In genomic region chr3:138526073-138526915, GRCm38 (mm10) we compare ENCODE assay signal across 8 mouse cellular contexts. TPM values are rescaled to one million over a fixed set of nuclear protein-coding genes. Genes with fewer than 3 reads are reported as not detected.
DNase-seq lines count a peak whose midpoint lies in the region; ATAC-seq and TF ChIP-seq lines count a peak whose summit lies in the region.

TSS of gene Eif4e (plus strand) at chr3:138526179.

- no peaks in the 10 kb centered on the region for H3K27me3 ChIP-seq in forebrain, embryonic 13.5 days
- no peaks in the 10 kb centered on the region for H3K27me3 ChIP-seq in neural tube, embryonic 15.5 days (replicated peaks)

- peak; percentile 7 for ATAC-seq in CD4-positive, CD25-positive, alpha-beta regulatory T cell, adult 4 months
- ATAC-seq in forebrain, embryonic 13.5 days = peak; percentile 39
- peak; percentile 34 for ATAC-seq in neural tube, embryonic 15.5 days (ENCODE audit: low FRiP score)

- WGBS in forebrain, embryonic 13.5 days = 2% methylated on average over 39 of the region's 39 CpGs
- WGBS in large intestine, adult 2 months = 6% methylated on average over 39 of the region's 39 CpGs
- 5% methylated on average over 39 of the region's 39 CpGs for WGBS in lung, adult 2 months
- 4% methylated on average over 39 of the region's 39 CpGs for WGBS in neural tube, embryonic 15.5 days

- no peak for TF ChIP-seq CTCF in lung, adult 2 months (IDR thresholded peaks at IDR 0.05; ENCODE audit: insufficient read depth, low read length)

- H3K9me3 ChIP-seq in forebrain, embryonic 13.5 days (replicated peaks) = no peaks in the 10 kb centered on the region
- no peaks in the 10 kb centered on the region for H3K9me3 ChIP-seq in neural tube, embryonic 15.5 days (replicated peaks)

- peak within 1 kb of the TSS; percentile 76 for H3K4me2 ChIP-seq in forebrain, embryonic 13.5 days
- H3K4me2 ChIP-seq in neural tube, embryonic 15.5 days = peak within 1 kb of the TSS; percentile 82

- DNase-seq in adrenal gland, postnatal 4 days (ENCODE audit: low spot score in 2 of 2) = peak; percentile 15 to 49
- peak; percentile 57 to 64 for DNase-seq in heart, postnatal 14 days
- peak; percentile 66 for DNase-seq in large intestine, adult 2 months (ENCODE audit: low read depth, low spot score)
- DNase-seq in lung, adult 2 months = peak; percentile 59
- peak; percentile 63 for DNase-seq in thymus, postnatal 14 days

- no peaks in the 10 kb centered on the region for H3K36me3 ChIP-seq in forebrain, embryonic 13.5 days (ENCODE audit: poor library complexity, severe bottlenecking)
- no peaks in the 10 kb centered on the region for H3K36me3 ChIP-seq in neural tube, embryonic 15.5 days

- intact Hi-C loops in heart, postnatal 14 days (cut with DNase I) = loop anchor here (2.0 to 10.0 kb wide), 4 partner anchors 37 to 549 kb away; partner anchors contain the start of genes Adh5, Metap1, Rap1gds1 and Tspan5

- TF ChIP-seq POLR2A in lung, adult 2 months (IDR thresholded peaks at IDR 0.05; ENCODE audit: borderline replicate concordance, extremely low read depth, low read depth, low read length) = no peak

- H3K9ac ChIP-seq in forebrain, embryonic 13.5 days = peak within 1 kb of the TSS; percentile 67
- peak within 1 kb of the TSS; percentile 49 for H3K9ac ChIP-seq in neural tube, embryonic 15.5 days (replicated peaks)

- H3K4me3 ChIP-seq in forebrain, embryonic 13.5 days = peak within 1 kb of the TSS; percentile 98
- peak within 1 kb of the TSS; percentile 63 for H3K4me3 ChIP-seq in lung, adult 2 months (replicated peaks; ENCODE audit: extremely low read depth, low read depth, low read length)
- H3K4me3 ChIP-seq in neural tube, embryonic 15.5 days (replicated peaks) = peak within 1 kb of the TSS; percentile 99

- peaks cover 35% of the 10 kb centered on the region for H3K4me1 ChIP-seq in forebrain, embryonic 13.5 days
- peaks cover 2% of the 10 kb centered on the region; the same call in 1 of the 2 replicates for H3K4me1 ChIP-seq in lung, adult 2 months (ENCODE audit: control insufficient read depth, insufficient read depth, low read length)
- peaks cover 31% of the 10 kb centered on the region for H3K4me1 ChIP-seq in neural tube, embryonic 15.5 days

- peak within 1 kb of the TSS; percentile 48; the same call in 1 of the 2 replicates for H3K27ac ChIP-seq in forebrain, embryonic 13.5 days
- H3K27ac ChIP-seq in neural tube, embryonic 15.5 days (replicated peaks) = peak within 1 kb of the TSS; percentile 82

RNA-seq across cellular contexts. Expression of gene Eif4e, which starts in this region (rescaled TPM):
- polyA plus RNA-seq in CD4-positive, CD25-positive, alpha-beta regulatory T cell, adult 4 months (2017; shearing (Covaris generic)) = 100 to 1,000 TPM; 250 to 332 TPM
- total RNA-seq in adrenal gland, postnatal 4 days (2021) = 100 to 1,000 TPM; 176 to 182 TPM
- 378 and 412 TPM in 2 replicates for polyA plus RNA-seq in forebrain, embryonic 13.5 days (2015; fragmentation: Nextera tagmentation; extraction: Ambion mirVana)
- 100 to 1,000 TPM; 122 to 134 TPM for total RNA-seq in heart, postnatal 14 days (2021)
- polyA plus RNA-seq in large intestine, adult 2 months (2012; rRNA removed) = 15.8 and 18.0 TPM in 2 replicates
- 5.1 and 23.2 TPM in 2 replicates for polyA plus RNA-seq in lung, adult 2 months (2012; rRNA removed)
- 320 and 328 TPM in 2 replicates for polyA plus RNA-seq in neural tube, embryonic 15.5 days (2015; fragmentation: Nextera tagmentation; extraction: Ambion mirVana)

Comparison
In these comparisons a context has a peak if more than half of its experiments do, and no peak if none do; other contexts are left out.
1. Peak in every context shown above with its lines: DNase-seq, ATAC-seq, H3K4me3 ChIP-seq and H3K27ac ChIP-seq.
2. RNA of gene Eif4e (polyA plus RNA-seq): 378 to 412 TPM in forebrain, embryonic 13.5 days, 250 to 332 TPM in CD4-positive, CD25-positive, alpha-beta regulatory T cell, adult 4 months and 320 to 328 TPM in neural tube, embryonic 15.5 days; 5.1 to 23.2 TPM in lung, adult 2 months and 15.8 to 18.0 TPM in large intestine, adult 2 months; every median in the first group is over 10 times any median in the second.